Mouse (Mus musculus): ENCODE results near the gene Rad51c. TPM values are rescaled to one million over a fixed set of nuclear protein-coding genes. Genes with fewer than 3 reads are reported as not detected.
"Not testable (repeated sequence)": the region's sequence is repeated elsewhere in the genome, so short reads cannot be mapped to it uniquely, and the experiment has no call there.

The Rad51c gene
- polyA plus RNA-seq, 1 experiment from 2014 or later = 5.0 TPM

GRCm38 (mm10) chr11:87444735-87445428 lies 40.1 kb upstream of the Rad51c start:
- no peak overlapping the region for H3K4me3 ChIP-seq
- peaks cover 37% of the 10 kb centered on the region for H3K4me1 ChIP-seq
- peak overlapping the region; percentile 51 for H3K4me2 ChIP-seq
- 6% methylated on average over 16 of the region's 16 CpGs for WGBS (ENCODE audit: insufficient replicate concordance)
- peak overlapping the region; percentile 50 for H3K9ac ChIP-seq
- H3K27me3 ChIP-seq (replicated peaks) = no peaks in the 10 kb centered on the region; the same call in none of the 2 replicates
- no peak for ATAC-seq
- H3K36me3 ChIP-seq = no peaks in the 10 kb centered on the region
- no peaks in the 10 kb centered on the region for H3K9me3 ChIP-seq (replicated peaks)
- peak overlapping the region; percentile 78; the same call in 1 of the 2 replicates for H3K27ac ChIP-seq

GRCm38 (mm10) chr11:87444056-87444455 lies 39.3 kb upstream of the Rad51c start:
- H3K9ac ChIP-seq; H3K27me3 ChIP-seq (replicated peaks); H3K9me3 ChIP-seq (replicated peaks); H3K36me3 ChIP-seq; ATAC-seq; H3K4me2 ChIP-seq; H3K4me3 ChIP-seq: not testable (repeated sequence)
- Histone ChIP-seq H3K27ac (peak overlapping the region; percentile 78; the same call in 1 of the 2 replicates), H3K4me1 (peaks cover 31% of the 10 kb centered on the region)
- WGBS (ENCODE audit: insufficient replicate concordance) = 49% methylated on average over 10 of the region's 10 CpGs

- peak overlapping the region; percentile 78 for H3K27ac ChIP-seq
- H3K27me3 ChIP-seq (replicated peaks) = no peaks in the 10 kb centered on the region; the same call in none of the 2 replicates
- H3K9ac ChIP-seq = no peak overlapping the region
- no peak for ATAC-seq
- 0% methylated on average over 5 of the region's 5 CpGs for WGBS (ENCODE audit: insufficient replicate concordance)
- H3K36me3 ChIP-seq = no peaks in the 10 kb centered on the region
- peaks cover 30% of the 10 kb centered on the region for H3K4me1 ChIP-seq
- no peak overlapping the region; the same call in 1 of the 2 replicates for H3K4me2 ChIP-seq
- H3K9me3 ChIP-seq (replicated peaks) = no peaks in the 10 kb centered on the region
- no peak overlapping the region for H3K4me3 ChIP-seq
These were observed 38.7 kb upstream of the Rad51c start for GRCm38 (mm10) chr11:87443373-87443883.

- H3K27me3 ChIP-seq (replicated peaks); H3K9me3 ChIP-seq (replicated peaks); H3K36me3 ChIP-seq: not testable (repeated sequence)
- under 1% methylated on average over 32 of the region's 62 CpGs for WGBS (ENCODE audit: insufficient replicate concordance)
- peak overlapping the region; percentile 37 for H3K4me3 ChIP-seq
- ATAC-seq = peak; percentile 92
- peak overlapping the region; percentile 71 for H3K27ac ChIP-seq
- peak overlapping the region; percentile 61 for H3K9ac ChIP-seq
- H3K4me2 ChIP-seq = peak overlapping the region; percentile 67
- peaks cover 28% of the 10 kb centered on the region for H3K4me1 ChIP-seq
These were observed 38.1 kb upstream of the Rad51c start for GRCm38 (mm10) chr11:87442643-87443372.

GRCm38 (mm10) chr11:87439796-87440420 lies 35.2 kb upstream of the Rad51c start:
- Histone ChIP-seq H3K9ac (no peak overlapping the region), H3K4me1 (peaks cover 32% of the 10 kb centered on the region), H3K36me3 (no peaks in the 10 kb centered on the region), H3K27ac (no peak overlapping the region), H3K4me2 (no peak overlapping the region), H3K27me3 (replicated peaks) (no peaks in the 10 kb centered on the region; the same call in none of the 2 replicates), H3K9me3 (replicated peaks) (no peaks in the 10 kb centered on the region), H3K4me3 (no peak overlapping the region)
- 78% methylated on average over 10 of the region's 10 CpGs for WGBS (ENCODE audit: insufficient replicate concordance)
- no peak for ATAC-seq

GRCm38 (mm10) chr11:87436326-87437232 lies 31.8 kb upstream of the Rad51c start:
- peaks cover 35% of the 10 kb centered on the region for H3K4me1 ChIP-seq
- H3K27me3 ChIP-seq (replicated peaks) = no peaks in the 10 kb centered on the region; the same call in none of the 2 replicates
- H3K9me3 ChIP-seq (replicated peaks) = no peaks in the 10 kb centered on the region
- no peak overlapping the region for H3K4me3 ChIP-seq
- no peak overlapping the region for H3K4me2 ChIP-seq
- ATAC-seq = no peak
- H3K27ac ChIP-seq = 0 out of 2 replicates have a peak overlapping the region, but pooled peaks have one; percentile 18
- no peaks in the 10 kb centered on the region for H3K36me3 ChIP-seq
- H3K9ac ChIP-seq = no peak overlapping the region
- WGBS (ENCODE audit: insufficient replicate concordance) = 56% methylated on average over 5 of the region's 5 CpGs

GRCm38 (mm10) chr11:87435107-87435506 lies 30.4 kb upstream of the Rad51c start:
- H3K9me3 ChIP-seq (replicated peaks); H3K9ac ChIP-seq; H3K36me3 ChIP-seq; ATAC-seq; H3K4me3 ChIP-seq; H3K4me2 ChIP-seq; H3K27me3 ChIP-seq (replicated peaks); H3K27ac ChIP-seq: not testable (repeated sequence)
- 80% methylated on average over 2 of the region's 2 CpGs for WGBS (ENCODE audit: insufficient replicate concordance)
- peaks cover 35% of the 10 kb centered on the region for H3K4me1 ChIP-seq

GRCm38 (mm10) chr11:87432933-87433669 lies 28.3 kb upstream of the Rad51c start:
- Histone ChIP-seq H3K4me3 (no peak overlapping the region), H3K4me2 (peak overlapping the region; percentile 38), H3K36me3 (no peaks in the 10 kb centered on the region), H3K4me1 (peaks cover 44% of the 10 kb centered on the region), H3K27ac (peak overlapping the region; percentile 71), H3K9ac (peak overlapping the region; percentile 60), H3K27me3 (replicated peaks) (no peaks in the 10 kb centered on the region), H3K9me3 (replicated peaks) (no peaks in the 10 kb centered on the region)
- WGBS (ENCODE audit: insufficient replicate concordance) = 36% methylated on average over 6 of the region's 6 CpGs
- ATAC-seq = peak; percentile 84

GRCm38 (mm10) chr11:87432447-87432846 lies 27.7 kb upstream of the Rad51c start:
- ATAC-seq = no peak
- Histone ChIP-seq H3K36me3 (no peaks in the 10 kb centered on the region), H3K27me3 (replicated peaks) (no peaks in the 10 kb centered on the region), H3K9ac (no peak overlapping the region), H3K4me3 (no peak overlapping the region), H3K4me2 (no peak overlapping the region), H3K4me1 (peaks cover 51% of the 10 kb centered on the region), H3K27ac (no peak overlapping the region), H3K9me3 (replicated peaks) (no peaks in the 10 kb centered on the region)
- WGBS (ENCODE audit: insufficient replicate concordance) = 61% methylated on average over 1 of the region's 1 CpGs

- H3K27ac ChIP-seq; H3K27me3 ChIP-seq (replicated peaks); H3K4me2 ChIP-seq; ATAC-seq; H3K9ac ChIP-seq; H3K9me3 ChIP-seq (replicated peaks); H3K36me3 ChIP-seq; H3K4me3 ChIP-seq: not testable (repeated sequence)
- H3K4me1 ChIP-seq = peaks cover 54% of the 10 kb centered on the region
- WGBS (ENCODE audit: insufficient replicate concordance) = 86% methylated on average over 8 of the region's 8 CpGs
These were observed 27.1 kb upstream of the Rad51c start for GRCm38 (mm10) chr11:87431813-87432212.

GRCm38 (mm10) chr11:87430374-87430773 lies 25.6 kb upstream of the Rad51c start:
- Histone ChIP-seq H3K36me3 (no peaks in the 10 kb centered on the region), H3K27me3 (replicated peaks) (no peaks in the 10 kb centered on the region), H3K4me3 (no peak overlapping the region), H3K4me2 (no peak overlapping the region), H3K9me3 (replicated peaks) (no peaks in the 10 kb centered on the region), H3K27ac (no peak overlapping the region), H3K9ac (no peak overlapping the region), H3K4me1 (peaks cover 47% of the 10 kb centered on the region)
- ATAC-seq = no peak
- 72% methylated on average over 2 of the region's 2 CpGs for WGBS (ENCODE audit: insufficient replicate concordance)
